Mouse (Mus musculus): ENCODE measurements at regions not wholly inside any gene's neighbourhood (a gene's known extent, or its start where the extent isn't known, plus 50 kb on each side); places are given as distances from the start of the nearest gene placed in this dataset.

DNA sequence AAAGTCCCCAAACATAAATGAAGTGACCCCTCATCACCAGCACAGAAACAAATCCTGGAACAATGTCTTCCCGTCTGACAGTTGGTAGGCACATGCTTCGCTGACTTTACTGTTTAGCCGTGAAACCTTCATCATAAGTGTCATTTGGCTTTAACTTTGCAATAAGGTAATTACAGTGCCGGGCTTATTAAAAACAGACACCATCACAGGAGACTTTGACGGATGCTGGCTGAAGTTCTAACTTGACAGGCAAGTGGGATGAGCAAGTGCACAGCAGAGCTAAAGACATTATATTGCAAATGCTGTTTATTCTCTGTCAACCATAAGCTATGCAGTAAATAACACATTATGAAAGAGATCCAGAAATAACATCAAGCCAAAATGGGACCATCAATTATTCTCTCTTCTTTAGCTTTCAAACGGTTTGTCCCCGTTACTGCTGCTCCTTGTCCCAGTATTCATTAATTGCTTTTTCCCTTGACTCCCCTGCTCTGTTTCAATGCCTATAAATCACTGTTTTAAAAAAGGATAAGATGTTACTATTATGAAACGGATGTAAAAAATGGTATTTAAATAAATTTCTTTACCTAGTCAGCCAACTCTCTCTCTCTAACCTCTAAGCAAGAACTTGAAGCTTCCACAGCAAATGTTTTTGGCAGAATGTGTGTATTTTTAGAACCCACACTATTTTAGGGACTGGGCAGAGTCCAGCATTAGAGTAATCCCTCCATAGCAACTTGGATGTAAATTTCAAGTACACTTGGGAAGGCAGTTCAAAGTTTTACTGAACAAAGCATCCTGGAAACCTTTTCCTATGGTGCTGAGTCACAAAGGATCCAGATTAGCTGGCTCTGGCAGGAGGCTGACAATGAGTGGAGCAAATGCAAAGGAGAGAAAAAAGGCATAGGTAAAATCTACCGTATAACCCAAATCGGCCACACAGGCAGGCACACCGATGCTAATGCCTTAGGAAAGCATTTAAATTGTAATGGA lies 464.4 kb downstream of the Rps29 start:
- Histone ChIP-seq H3K4me2 (replicated peaks; ENCODE audit: low read depth) (no peak overlapping the region), H3K9ac (ENCODE audit: low read length) (no peak overlapping the region), H3K27ac (replicated peaks) (no peak overlapping the region), H3K27me3 (ENCODE audit: control insufficient read depth, insufficient read depth, low read length) (no peaks in the 10 kb centered on the region), H3K4me3 (ENCODE audit: low read depth, low read length) (no peak overlapping the region), H3K36me3 (ENCODE audit: control insufficient read depth, insufficient read depth, low read length) (no peaks in the 10 kb centered on the region), H3K9me3 (ENCODE audit: control insufficient read depth, low read length) (no peaks in the 10 kb centered on the region), H3K4me1 (replicated peaks; ENCODE audit: control insufficient read depth, insufficient read depth) (no peaks in the 10 kb centered on the region)
- TF ChIP-seq EP300 (optimal IDR thresholded peaks at IDR 0.05): no peak
- TF ChIP-seq CTCF (IDR thresholded peaks at IDR 0.05; ENCODE audit: low read depth): no peak
- DNase-seq (ENCODE audit: low spot score) (no peak), ATAC-seq (ENCODE audit: low FRiP score, low TSS enrichment) (no peak)
- WGBS: 56% methylated on average over 11 of the region's 11 CpGs

DNA sequence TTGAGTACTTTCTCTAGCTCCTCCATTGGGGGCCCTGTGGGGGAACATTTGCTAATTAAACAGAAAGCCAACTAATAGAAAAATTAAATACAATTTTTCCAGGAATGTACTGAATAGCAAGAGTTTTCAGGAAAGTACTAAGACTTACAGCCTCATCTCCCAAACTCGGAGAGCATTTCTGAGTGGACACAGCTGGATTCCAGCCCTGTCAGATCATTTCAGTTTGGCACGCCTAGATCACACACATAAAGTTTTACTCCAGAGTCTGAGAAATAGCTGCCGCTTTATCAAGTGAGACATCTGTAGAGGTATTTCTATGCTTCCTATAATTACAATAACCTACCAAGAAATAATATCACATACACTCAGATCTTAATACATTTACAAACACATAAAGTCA lies 470.7 kb downstream of the Rps29 start:
- Histone ChIP-seq H3K27me3 (ENCODE audit: control insufficient read depth, insufficient read depth, low read length) (no peaks in the 10 kb centered on the region), H3K9me3 (ENCODE audit: control insufficient read depth, low read length) (no peaks in the 10 kb centered on the region), H3K4me1 (replicated peaks; ENCODE audit: control insufficient read depth, insufficient read depth) (no peaks in the 10 kb centered on the region), H3K4me2 (replicated peaks; ENCODE audit: low read depth) (no peak overlapping the region), H3K9ac (ENCODE audit: low read length) (no peak overlapping the region), H3K36me3 (ENCODE audit: control insufficient read depth, insufficient read depth, low read length) (no peaks in the 10 kb centered on the region), H3K27ac (replicated peaks) (no peak overlapping the region), H3K4me3 (ENCODE audit: low read depth, low read length) (no peak overlapping the region)
- WGBS: 34% methylated on average over 3 of the region's 3 CpGs
- ATAC-seq (ENCODE audit: low FRiP score, low TSS enrichment): no peak
- DNase-seq (ENCODE audit: low spot score): no peak
- TF ChIP-seq EP300 (optimal IDR thresholded peaks at IDR 0.05): no peak
- TF ChIP-seq CTCF (IDR thresholded peaks at IDR 0.05; ENCODE audit: low read depth): no peak

DNA sequence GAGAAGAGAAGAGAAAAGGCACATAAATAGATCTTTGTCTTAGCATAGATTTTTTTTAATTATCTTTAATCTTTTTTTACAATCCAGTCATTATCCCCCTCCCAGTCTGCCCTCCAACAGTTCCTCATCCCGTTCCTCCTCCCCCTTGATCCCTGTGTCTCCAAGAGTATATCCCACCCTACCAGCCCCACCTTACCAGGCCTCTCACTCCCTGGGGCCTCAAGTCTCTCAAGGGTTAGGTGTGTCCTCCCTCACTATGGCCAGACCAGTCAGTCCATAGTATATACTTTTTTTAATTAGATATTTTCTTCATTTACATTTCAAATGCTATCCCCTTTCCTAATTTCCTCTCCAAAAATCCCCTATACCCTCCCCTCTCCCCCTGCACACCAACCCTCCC lies 475.1 kb downstream of the Rps29 start:
- H3K27me3 ChIP-seq (ENCODE audit: control insufficient read depth, insufficient read depth, low read length): no peaks in the 10 kb centered on the region
- DNase-seq (ENCODE audit: low spot score) (no peak), ATAC-seq (ENCODE audit: low FRiP score, low TSS enrichment) (no peak)
- no peak overlapping the region for H3K4me2 ChIP-seq (replicated peaks; ENCODE audit: low read depth)
- H3K9me3 ChIP-seq (ENCODE audit: control insufficient read depth, low read length): no peaks in the 10 kb centered on the region
- no peaks in the 10 kb centered on the region for H3K36me3 ChIP-seq (ENCODE audit: control insufficient read depth, insufficient read depth, low read length)
- WGBS: 56% methylated on average over 1 of the region's 1 CpGs
- H3K4me1 ChIP-seq (replicated peaks; ENCODE audit: control insufficient read depth, insufficient read depth): no peaks in the 10 kb centered on the region
- no peak overlapping the region for H3K9ac ChIP-seq (ENCODE audit: low read length)
- no peak for TF ChIP-seq EP300 (optimal IDR thresholded peaks at IDR 0.05)
- no peak for TF ChIP-seq CTCF (IDR thresholded peaks at IDR 0.05; ENCODE audit: low read depth)
- no peak overlapping the region for H3K4me3 ChIP-seq (ENCODE audit: low read depth, low read length)
- H3K27ac ChIP-seq (replicated peaks): no peak overlapping the region

DNA sequence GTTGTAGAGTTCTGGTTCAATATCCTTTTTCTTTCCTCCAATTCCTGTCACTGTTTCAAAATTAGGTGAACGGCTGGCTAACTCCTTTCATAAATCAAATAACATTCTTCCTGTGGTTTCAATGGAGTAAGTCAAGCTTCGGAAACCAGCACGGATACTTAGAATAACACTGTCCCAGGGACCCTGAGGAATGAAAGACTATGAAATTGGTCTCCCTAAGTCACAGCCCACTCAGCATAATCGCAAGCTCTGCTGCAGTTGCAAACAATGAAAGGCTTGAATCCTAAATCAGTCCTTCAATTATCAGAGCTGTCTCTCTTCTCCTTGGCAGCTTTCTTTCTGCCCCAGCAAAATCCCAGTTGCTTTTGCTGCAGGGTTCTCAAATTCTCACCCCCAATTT lies 475.8 kb downstream of the Rps29 start:
- DNase-seq (ENCODE audit: low spot score) (no peak), ATAC-seq (ENCODE audit: low FRiP score, low TSS enrichment) (no peak)
- Histone ChIP-seq H3K27me3 (ENCODE audit: control insufficient read depth, insufficient read depth, low read length) (no peaks in the 10 kb centered on the region), H3K4me2 (replicated peaks; ENCODE audit: low read depth) (no peak overlapping the region), H3K4me1 (replicated peaks; ENCODE audit: control insufficient read depth, insufficient read depth) (no peaks in the 10 kb centered on the region), H3K4me3 (ENCODE audit: low read depth, low read length) (no peak overlapping the region), H3K27ac (replicated peaks) (no peak overlapping the region), H3K9me3 (ENCODE audit: control insufficient read depth, low read length) (no peaks in the 10 kb centered on the region), H3K9ac (ENCODE audit: low read length) (no peak overlapping the region), H3K36me3 (ENCODE audit: control insufficient read depth, insufficient read depth, low read length) (no peaks in the 10 kb centered on the region)
- WGBS: 59% methylated on average over 4 of the region's 4 CpGs
- TF ChIP-seq CTCF (IDR thresholded peaks at IDR 0.05; ENCODE audit: low read depth) (no peak), EP300 (optimal IDR thresholded peaks at IDR 0.05) (no peak)

DNA sequence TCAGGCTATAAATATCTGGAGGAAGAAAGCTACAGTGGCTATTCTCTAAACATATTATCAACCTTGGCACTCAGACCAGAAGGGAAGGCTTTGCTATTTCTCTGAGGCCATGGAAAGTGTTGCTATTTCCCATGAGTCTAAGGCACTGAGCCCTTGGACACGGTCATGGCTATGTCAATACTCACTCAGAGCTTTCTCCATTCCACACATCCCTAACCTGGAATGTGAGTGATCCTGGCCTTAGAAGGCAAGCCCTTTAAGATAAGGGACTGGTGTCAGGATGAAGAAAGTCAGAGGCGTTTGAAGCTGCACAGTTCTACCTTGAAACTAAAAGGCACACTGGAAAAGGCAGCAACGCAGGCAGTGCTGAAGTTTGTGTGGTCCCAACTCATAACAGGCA lies 478.3 kb downstream of the Rps29 start:
- Histone ChIP-seq H3K4me1 (replicated peaks; ENCODE audit: control insufficient read depth, insufficient read depth) (no peaks in the 10 kb centered on the region), H3K4me2 (replicated peaks; ENCODE audit: low read depth) (no peak overlapping the region), H3K4me3 (ENCODE audit: low read depth, low read length) (no peak overlapping the region), H3K27ac (replicated peaks) (no peak overlapping the region), H3K36me3 (ENCODE audit: control insufficient read depth, insufficient read depth, low read length) (no peaks in the 10 kb centered on the region), H3K9me3 (ENCODE audit: control insufficient read depth, low read length) (no peaks in the 10 kb centered on the region), H3K9ac (ENCODE audit: low read length) (no peak overlapping the region), H3K27me3 (ENCODE audit: control insufficient read depth, insufficient read depth, low read length) (no peaks in the 10 kb centered on the region)
- no peak for DNase-seq (ENCODE audit: low spot score)
- WGBS: 68% methylated on average over 3 of the region's 3 CpGs
- ATAC-seq (ENCODE audit: low FRiP score, low TSS enrichment): no peak
- no peak for TF ChIP-seq EP300 (optimal IDR thresholded peaks at IDR 0.05)

DNA sequence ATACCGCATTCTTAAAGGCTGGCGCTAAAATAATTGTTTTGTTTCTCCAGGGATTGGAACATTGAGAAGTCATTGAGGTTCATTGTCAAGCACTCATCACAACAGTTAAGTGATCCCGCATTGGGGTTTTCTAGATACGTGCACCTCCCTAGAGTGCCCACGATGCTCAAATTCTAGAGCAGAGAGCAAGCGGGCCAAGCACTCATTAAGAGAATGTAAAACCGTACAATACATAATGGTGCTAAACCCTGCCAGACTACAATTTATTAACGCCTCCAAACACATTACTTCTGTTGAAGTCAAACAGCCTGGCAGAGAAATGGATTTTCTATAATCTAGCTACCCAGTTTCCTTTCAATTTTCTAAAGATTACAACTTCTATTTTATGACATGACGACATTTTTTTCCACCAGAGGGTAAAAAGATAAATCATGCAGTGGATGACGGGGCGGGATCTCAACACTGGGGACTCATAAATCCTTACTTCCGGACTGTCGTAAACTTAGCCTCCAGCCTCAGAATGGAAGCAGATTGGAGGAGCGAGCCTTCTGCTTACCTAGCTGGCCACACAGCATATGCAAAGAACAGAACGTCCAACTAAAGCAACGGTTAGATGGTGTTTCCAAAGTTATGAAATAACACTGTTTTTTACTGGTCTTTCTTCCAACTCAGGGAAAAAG lies 482.8 kb downstream of the Rps29 start:
- H3K4me2 ChIP-seq (replicated peaks; ENCODE audit: low read depth): no peak overlapping the region
- TF ChIP-seq CTCF (IDR thresholded peaks at IDR 0.05; ENCODE audit: low read depth) (no peak), EP300 (optimal IDR thresholded peaks at IDR 0.05) (no peak)
- no peak overlapping the region for H3K4me3 ChIP-seq (ENCODE audit: low read depth, low read length)
- H3K27ac ChIP-seq (replicated peaks): no peak overlapping the region
- no peaks in the 10 kb centered on the region for H3K36me3 ChIP-seq (ENCODE audit: control insufficient read depth, insufficient read depth, low read length)
- H3K9ac ChIP-seq (ENCODE audit: low read length): no peak overlapping the region
- no peak for DNase-seq (ENCODE audit: low spot score)
- no peak for ATAC-seq (ENCODE audit: low FRiP score, low TSS enrichment)
- WGBS: 56% methylated on average over 16 of the region's 16 CpGs
- no peaks in the 10 kb centered on the region for H3K9me3 ChIP-seq (ENCODE audit: control insufficient read depth, low read length)
- H3K27me3 ChIP-seq (ENCODE audit: control insufficient read depth, insufficient read depth, low read length): no peaks in the 10 kb centered on the region
- no peaks in the 10 kb centered on the region for H3K4me1 ChIP-seq (replicated peaks; ENCODE audit: control insufficient read depth, insufficient read depth)

Measured in stomach, postnatal 0 days (tissue).